Mouse (Mus musculus) megakaryocyte, embryonic 14.5 days (primary cell): ENCODE data around the gene Tprgl.

Source experiments
- FLI1 ChIP-seq: IDR thresholded peaks from 2 replicates; pipeline ENCODE4 v1.6.1; 2012; ENCODE audit warnings: low read length, inconsistent platforms, mixed read lengths
- GATA1 ChIP-seq: IDR thresholded peaks from 3 replicates; pipeline ENCODE4 v1.6.1; 2012; ENCODE audit warnings: mixed read lengths, low read length, inconsistent platforms, borderline replicate concordance

- no peak for TF ChIP-seq GATA1
- no peak for TF ChIP-seq FLI1
Measured at GRCm38 (mm10) chr4:154144712-154145111, 15.8 kb downstream of the Tprgl start.
